Comparison of ENCODE assay signal across 8 mouse cellular contexts in genomic region chr19:46003371-46004226, GRCm38 (mm10). TPM values are rescaled to one million over a fixed set of nuclear protein-coding genes. Genes with fewer than 3 reads are reported as not detected.
A peak's percentile ranks its signal among the peaks of the same experiment; 100 is the strongest.
DNase-seq lines count a peak whose midpoint lies in the region; ATAC-seq and TF ChIP-seq lines count a peak whose summit lies in the region.

Hps6 (plus strand) TSS chr19:46003508.

- peak; percentile 86 to 87 for DNase-seq in B cell, adult 2 months
- DNase-seq in brain, adult 2 months (ENCODE audit: low read depth, low spot score), result peak; percentile 88
- peak; percentile 88 for DNase-seq in kidney, postnatal 0 days (ENCODE audit: low spot score)
- DNase-seq in liver, adult 2 months (ENCODE audit: extremely low read depth, low read depth, low spot score), result peak; percentile 85
- DNase-seq in spleen, postnatal 4 days (ENCODE audit: low spot score in 2 of 2), result peak; percentile 85 to 92

- no peaks in the 10 kb centered on the region for H3K9me3 ChIP-seq in heart, embryonic 13.5 days
- H3K9me3 ChIP-seq in kidney, postnatal 0 days (replicated peaks; ENCODE audit: low read length), result no peaks in the 10 kb centered on the region

- H3K4me2 ChIP-seq in heart, embryonic 13.5 days, result peak within 1 kb of the TSS; percentile 87
- peak within 1 kb of the TSS; percentile 99 for H3K4me2 ChIP-seq in kidney, postnatal 0 days (ENCODE audit: low read length)

- peaks cover 5% of the 10 kb centered on the region; the same call in 1 of the 2 replicates for H3K79me2 ChIP-seq in liver, adult 2 months (ENCODE audit: control insufficient read depth, insufficient read depth, low read length)

- H3K4me3 ChIP-seq in heart, embryonic 13.5 days, result peak within 1 kb of the TSS; percentile 78
- H3K4me3 ChIP-seq in kidney, postnatal 0 days (replicated peaks; ENCODE audit: low read depth, low read length), result peak within 1 kb of the TSS; percentile 66
- peak within 1 kb of the TSS; percentile 76 for H3K4me3 ChIP-seq in liver, adult 2 months (ENCODE audit: insufficient read depth, low read depth, low read length)

- under 1% methylated on average over 69 of the region's 70 CpGs for WGBS in heart, embryonic 13.5 days
- WGBS in kidney, postnatal 0 days, result 2% methylated on average over 70 of the region's 70 CpGs
- WGBS in liver, adult 2 months, result 3% methylated on average over 70 of the region's 70 CpGs

- peaks cover 25% of the 10 kb centered on the region for H3K4me1 ChIP-seq in heart, embryonic 13.5 days
- H3K4me1 ChIP-seq in kidney, postnatal 0 days (replicated peaks; ENCODE audit: insufficient read depth, low read length), result peaks cover 12% of the 10 kb centered on the region
- H3K4me1 ChIP-seq in liver, adult 2 months (ENCODE audit: control insufficient read depth, insufficient read depth, low read length), result peaks cover 5% of the 10 kb centered on the region; the same call in 1 of the 2 replicates

- 0 out of 2 replicates have a peak, but pooled peaks have one; percentile 2 for TF ChIP-seq CTCF in kidney, postnatal 0 days (IDR thresholded peaks at IDR 0.05; ENCODE audit: low read depth)
- TF ChIP-seq CTCF in liver, adult 2 months (IDR thresholded peaks at IDR 0.05; ENCODE audit: low read depth, low read length), result no peak

- ATAC-seq in erythroblast, adult 5-6 weeks (replicated peaks; ENCODE audit: low FRiP score, poor library complexity, severe bottlenecking), result peak; percentile 94
- peak; percentile 91 for ATAC-seq in heart, embryonic 13.5 days (ENCODE audit: extremely low read depth, insufficient number of reproducible peaks, low FRiP score, low TSS enrichment)
- ATAC-seq in kidney, postnatal 0 days (replicated peaks; ENCODE audit: low FRiP score, low read depth), result peak; percentile 88
- peak; percentile 85 for ATAC-seq in monocyte, adult 5-6 weeks (replicated peaks; ENCODE audit: insufficient number of reproducible peaks, low FRiP score, low TSS enrichment, poor library complexity, severe bottlenecking)

- H3K9ac ChIP-seq in heart, embryonic 13.5 days, result peak within 1 kb of the TSS; percentile 91
- peak within 1 kb of the TSS; percentile 80 for H3K9ac ChIP-seq in kidney, postnatal 0 days (ENCODE audit: low read depth, low read length)
- peak within 1 kb of the TSS; percentile 77 for H3K9ac ChIP-seq in liver, adult 2 months (ENCODE audit: low read depth, low read length)

- TF ChIP-seq POLR2A in liver, adult 2 months (IDR thresholded peaks at IDR 0.05; ENCODE audit: extremely low read depth, insufficient read depth, low read length), result peak; percentile 85

- H3K36me3 ChIP-seq in heart, embryonic 13.5 days, result peaks cover 14% of the 10 kb centered on the region
- 0 out of 2 replicates have a peak, but pooled peaks cover 6% of the 10 kb centered on the region for H3K36me3 ChIP-seq in kidney, postnatal 0 days (ENCODE audit: insufficient read depth, low read length)
- no peaks in the 10 kb centered on the region for H3K36me3 ChIP-seq in liver, adult 2 months (ENCODE audit: control insufficient read depth, insufficient read depth, low read length)

- H3K27ac ChIP-seq in heart, embryonic 13.5 days (replicated peaks), result peak within 1 kb of the TSS; percentile 64
- H3K27ac ChIP-seq in kidney, postnatal 0 days, result peak within 1 kb of the TSS; percentile 73
- peak within 1 kb of the TSS; percentile 23; the same call in 1 of the 2 replicates for H3K27ac ChIP-seq in liver, adult 2 months (replicated peaks; ENCODE audit: insufficient read depth, low read depth, low read length)

- H3K27me3 ChIP-seq in heart, embryonic 13.5 days (replicated peaks), result no peaks in the 10 kb centered on the region
- H3K27me3 ChIP-seq in kidney, postnatal 0 days (ENCODE audit: insufficient read depth, low read length), result no peaks in the 10 kb centered on the region
- no peaks in the 10 kb centered on the region for H3K27me3 ChIP-seq in liver, adult 2 months (ENCODE audit: control insufficient read depth, insufficient read depth, low read length)

RNA-seq across cellular contexts. Expression of gene Hps6, which starts in this region (rescaled TPM):
- not detected in 2 replicates for total RNA-seq in erythroblast, adult 5-6 weeks (2015; ENCODE audit: low replicate concordance)
- 0.28 and 0.77 TPM in 2 replicates for total RNA-seq in erythroblast, adult 5-6 weeks (2017; ENCODE audit: low replicate concordance)
- 5.9 and 6.3 TPM in 2 replicates for polyA plus RNA-seq in heart, embryonic 13.5 days (2015; fragmentation: Nextera tagmentation; extraction: Ambion mirVana)
- 7.2 and 7.6 TPM in 2 replicates for polyA plus RNA-seq in kidney, postnatal 0 days (2015; fragmentation: Nextera tagmentation; extraction: Ambion mirVana)
- total RNA-seq in liver, adult 2 months (2014; rRNA removed), result 2.3 and 2.9 TPM in 2 replicates
- polyA plus RNA-seq in liver, adult 2 months (2012; rRNA removed), result 3.2 TPM in 2 replicates
- 4.3 to 14.7 TPM (median 6.0 TPM) in 3 replicates for total RNA-seq in monocyte, adult 5-6 weeks (2017)

Comparison
In these comparisons a context has a peak if more than half of its experiments do, and no peak if none do; other contexts are left out.
1. Peak in every context shown above with its lines: DNase-seq, ATAC-seq, H3K4me3 ChIP-seq and H3K27ac ChIP-seq.
2. Peak in ATAC-seq in erythroblast, adult 5-6 weeks; RNA of the gene not detected or under 1 TPM.
3. H3K27ac ChIP-seq: peak in every context shown above with its lines; median percentile 73 in kidney, postnatal 0 days; 64 in heart, embryonic 13.5 days; 23 in liver, adult 2 months.